10 mouse cellular contexts compared by ENCODE assay signal in genomic region chr16:37440628-37441164, GRCm38 (mm10). TPM values are rescaled to one million over a fixed set of nuclear protein-coding genes. Genes with fewer than 3 reads are reported as not detected.
DNase-seq lines count a peak whose midpoint lies in the region; ATAC-seq and TF ChIP-seq lines count a peak whose summit lies in the region.
"Had no signal": no experiment of that assay in that cellular context is flagged by ENCODE, and none has a peak within 500 bp of the region (broad histone marks: within the 10 kb centered on the region; RNA-seq: fewer than 3 reads in every experiment).

No protein-coding gene starts in this region.

- H3K9ac ChIP-seq in hindbrain, embryonic 16.5 days (ENCODE audit: low read depth, low read length) = no peak overlapping the region
- H3K9ac ChIP-seq in hindbrain, embryonic 13.5 days = no peak overlapping the region
- no peak overlapping the region for H3K9ac ChIP-seq in kidney, postnatal 0 days (ENCODE audit: low read depth, low read length)
- H3K9ac ChIP-seq in midbrain, embryonic 13.5 days (replicated peaks) = no peak overlapping the region
- H3K9ac ChIP-seq in liver, embryonic 12.5 days = no peak overlapping the region
- H3K9ac ChIP-seq: heart, embryonic 15.5 days; neural tube, embryonic 12.5 days had no signal

- no peaks in the 10 kb centered on the region for H3K27me3 ChIP-seq in hindbrain, embryonic 16.5 days (replicated peaks; ENCODE audit: control insufficient read depth, insufficient read depth, low read length)
- no peaks in the 10 kb centered on the region for H3K27me3 ChIP-seq in hindbrain, embryonic 13.5 days
- no peaks in the 10 kb centered on the region for H3K27me3 ChIP-seq in kidney, postnatal 0 days (ENCODE audit: insufficient read depth, low read length)
- H3K27me3 ChIP-seq in midbrain, embryonic 13.5 days = no peaks in the 10 kb centered on the region
- H3K27me3 ChIP-seq in liver, embryonic 12.5 days (replicated peaks) = no peaks in the 10 kb centered on the region
- H3K27me3 ChIP-seq: heart, embryonic 15.5 days; neural tube, embryonic 12.5 days had no signal

- 74% methylated on average over 14 of the region's 14 CpGs for WGBS in hindbrain, embryonic 16.5 days
- WGBS in hindbrain, embryonic 13.5 days = 79% methylated on average over 14 of the region's 14 CpGs
- WGBS in kidney, postnatal 0 days = 40% methylated on average over 14 of the region's 14 CpGs
- 87% methylated on average over 14 of the region's 14 CpGs for WGBS in midbrain, embryonic 13.5 days
- WGBS in liver, embryonic 12.5 days (ENCODE audit: insufficient replicate concordance) = 71% methylated on average over 14 of the region's 14 CpGs

- no peak overlapping the region for H3K27ac ChIP-seq in hindbrain, embryonic 16.5 days (ENCODE audit: low read depth, low read length)
- no peak overlapping the region for H3K27ac ChIP-seq in hindbrain, embryonic 13.5 days
- H3K27ac ChIP-seq in kidney, postnatal 0 days = no peak overlapping the region
- no peak overlapping the region for H3K27ac ChIP-seq in midbrain, embryonic 13.5 days
- H3K27ac ChIP-seq in liver, embryonic 12.5 days = no peak overlapping the region
- H3K27ac ChIP-seq: heart, embryonic 15.5 days; neural tube, embryonic 12.5 days had no signal

- H3K4me3 ChIP-seq in hindbrain, embryonic 16.5 days (ENCODE audit: low read length) = no peak overlapping the region
- no peak overlapping the region for H3K4me3 ChIP-seq in hindbrain, embryonic 13.5 days
- H3K4me3 ChIP-seq in kidney, postnatal 0 days (replicated peaks; ENCODE audit: low read depth, low read length) = no peak overlapping the region
- H3K4me3 ChIP-seq in midbrain, embryonic 13.5 days (replicated peaks) = no peak overlapping the region
- no peak overlapping the region for H3K4me3 ChIP-seq in liver, embryonic 12.5 days
- H3K4me3 ChIP-seq: heart, embryonic 15.5 days; neural tube, embryonic 12.5 days had no signal

- no peaks in the 10 kb centered on the region for H3K9me3 ChIP-seq in hindbrain, embryonic 16.5 days (ENCODE audit: control insufficient read depth, low read length)
- H3K9me3 ChIP-seq in hindbrain, embryonic 13.5 days = peaks cover 4% of the 10 kb centered on the region
- no peaks in the 10 kb centered on the region for H3K9me3 ChIP-seq in kidney, postnatal 0 days (replicated peaks; ENCODE audit: low read length)
- no peaks in the 10 kb centered on the region for H3K9me3 ChIP-seq in midbrain, embryonic 13.5 days
- no peaks in the 10 kb centered on the region for H3K9me3 ChIP-seq in liver, embryonic 12.5 days (replicated peaks)
- H3K9me3 ChIP-seq: heart, embryonic 15.5 days; neural tube, embryonic 12.5 days had no signal

- peak; percentile 72 for DNase-seq in adipocyte (ENCODE audit: low spot score)
- DNase-seq in fibroblast of lung, adult 2 months (ENCODE audit: low read depth) = peak; percentile 82
- DNase-seq in kidney, postnatal 0 days (ENCODE audit: low spot score) = peak; percentile 30
- DNase-seq in right cerebral cortex, postnatal 36 days (ENCODE audit: low spot score in 2 of 2) = peak; percentile 46 to 61

- TF ChIP-seq CTCF in kidney, postnatal 0 days (IDR thresholded peaks at IDR 0.05; ENCODE audit: low read depth) = no peak

- no peak overlapping the region for H3K4me2 ChIP-seq in hindbrain, embryonic 16.5 days (ENCODE audit: low read length)
- no peak overlapping the region for H3K4me2 ChIP-seq in hindbrain, embryonic 13.5 days
- peak overlapping the region; percentile 15; the same call in 1 of the 2 replicates for H3K4me2 ChIP-seq in kidney, postnatal 0 days (ENCODE audit: low read length)
- H3K4me2 ChIP-seq in midbrain, embryonic 13.5 days (replicated peaks) = no peak overlapping the region
- no peak overlapping the region for H3K4me2 ChIP-seq in liver, embryonic 12.5 days
- H3K4me2 ChIP-seq: heart, embryonic 15.5 days; neural tube, embryonic 12.5 days had no signal

- peak; percentile 73 for ATAC-seq in hindbrain, embryonic 16.5 days
- ATAC-seq in hindbrain, embryonic 13.5 days (ENCODE audit: low FRiP score) = no peak
- peak; percentile 69 for ATAC-seq in kidney, postnatal 0 days (replicated peaks; ENCODE audit: low FRiP score, low read depth)
- no peak for ATAC-seq in midbrain, embryonic 13.5 days
- no peak for ATAC-seq in liver, embryonic 12.5 days

- H3K4me1 ChIP-seq in hindbrain, embryonic 16.5 days (ENCODE audit: control insufficient read depth, insufficient read depth, low read depth, low read length) = no peaks in the 10 kb centered on the region
- H3K4me1 ChIP-seq in hindbrain, embryonic 13.5 days (replicated peaks) = no peaks in the 10 kb centered on the region
- H3K4me1 ChIP-seq in kidney, postnatal 0 days (replicated peaks; ENCODE audit: insufficient read depth, low read length) = no peaks in the 10 kb centered on the region
- no peaks in the 10 kb centered on the region for H3K4me1 ChIP-seq in midbrain, embryonic 13.5 days (replicated peaks)
- H3K4me1 ChIP-seq in liver, embryonic 12.5 days = no peaks in the 10 kb centered on the region
- H3K4me1 ChIP-seq: heart, embryonic 15.5 days; neural tube, embryonic 12.5 days had no signal

- no peaks in the 10 kb centered on the region for H3K36me3 ChIP-seq in hindbrain, embryonic 16.5 days (ENCODE audit: control insufficient read depth, insufficient read depth, low read length)
- H3K36me3 ChIP-seq in hindbrain, embryonic 13.5 days = no peaks in the 10 kb centered on the region
- no peaks in the 10 kb centered on the region for H3K36me3 ChIP-seq in kidney, postnatal 0 days (ENCODE audit: insufficient read depth, low read length)
- no peaks in the 10 kb centered on the region for H3K36me3 ChIP-seq in midbrain, embryonic 13.5 days
- H3K36me3 ChIP-seq in liver, embryonic 12.5 days = no peaks in the 10 kb centered on the region
- H3K36me3 ChIP-seq: heart, embryonic 15.5 days; neural tube, embryonic 12.5 days had no signal

RNA-seq across cellular contexts. Expression of gene Stxbp5l, which starts 55.9 kb away (rescaled TPM):
- 15.4 and 19.2 TPM in 2 replicates for polyA plus RNA-seq in hindbrain, embryonic 16.5 days (2015; fragmentation: Nextera tagmentation; extraction: Ambion mirVana)
- polyA plus RNA-seq in hindbrain, embryonic 13.5 days (2015; fragmentation: Nextera tagmentation; extraction: Ambion mirVana) = 12.7 and 14.2 TPM in 2 replicates
- polyA plus RNA-seq in kidney, postnatal 0 days (2015; fragmentation: Nextera tagmentation; extraction: Ambion mirVana) = 1.3 and 2.0 TPM in 2 replicates
- 10.4 and 11.3 TPM in 2 replicates for polyA plus RNA-seq in midbrain, embryonic 13.5 days (2015; fragmentation: Nextera tagmentation; extraction: Ambion mirVana)
- polyA plus RNA-seq in liver, embryonic 12.5 days (2016; fragmentation: Nextera tagmentation; extraction: Ambion mirVana) = 0.08 and 0.19 TPM in 2 replicates

Comparison
In these comparisons a context has a peak if more than half of its experiments do, and no peak if none do; other contexts are left out.
1. ATAC-seq: peak in hindbrain, embryonic 16.5 days (single experiment) and kidney, postnatal 0 days (single experiment); none in hindbrain, embryonic 13.5 days (single experiment), midbrain, embryonic 13.5 days (single experiment) and liver, embryonic 12.5 days (single experiment).
2. DNase-seq: peak in every context shown above with its lines; median percentile 82 in fibroblast of lung, adult 2 months; 72 in adipocyte; 54 in right cerebral cortex, postnatal 36 days; 30 in kidney, postnatal 0 days.